Mouse (Mus musculus): ENCODE results near the gene U2af1. TPM values are rescaled to one million over a fixed set of nuclear protein-coding genes. Genes with fewer than 3 reads are reported as not detected.

The U2af1 gene
- total and polyA plus RNA-seq, 2 experiments from 2014 or later, result 55.5 to 188 TPM

- Histone ChIP-seq H3K9me3 (ENCODE audit: low read length) (no peaks in the 10 kb centered on the region), H3K27ac (ENCODE audit: low read depth, low read length) (peak overlapping the region; percentile 49; the same call in 1 of the 2 replicates), H3K4me2 (ENCODE audit: low read depth, low read length, poor library complexity, severe bottlenecking) (no peak overlapping the region; the same call in 1 of the 2 replicates), H3K4me3 (ENCODE audit: low read depth, low read length) (no peak overlapping the region), H3K27me3 (ENCODE audit: insufficient read depth, low read length) (no peaks in the 10 kb centered on the region), H3K4me1 (ENCODE audit: insufficient read depth, low read length) (no peaks in the 10 kb centered on the region), H3K9ac (replicated peaks; ENCODE audit: low read length, poor library complexity, severe bottlenecking) (no peak overlapping the region), H3K36me3 (ENCODE audit: insufficient read depth, low read length) (no peaks in the 10 kb centered on the region)
- ATAC-seq (ENCODE audit: low FRiP score) (peak; percentile 36; the same call in 1 of the 2 replicates), DNase-seq (ENCODE audit: low spot score) (peak; percentile 39)
- WGBS, result 34% methylated on average over 3 of the region's 3 CpGs
- TF ChIP-seq CTCF (IDR thresholded peaks at IDR 0.05), result no peak
These were observed 27.5 kb upstream of the U2af1 start for GRCm38 (mm10) chr17:31686225-31686564.

DNA sequence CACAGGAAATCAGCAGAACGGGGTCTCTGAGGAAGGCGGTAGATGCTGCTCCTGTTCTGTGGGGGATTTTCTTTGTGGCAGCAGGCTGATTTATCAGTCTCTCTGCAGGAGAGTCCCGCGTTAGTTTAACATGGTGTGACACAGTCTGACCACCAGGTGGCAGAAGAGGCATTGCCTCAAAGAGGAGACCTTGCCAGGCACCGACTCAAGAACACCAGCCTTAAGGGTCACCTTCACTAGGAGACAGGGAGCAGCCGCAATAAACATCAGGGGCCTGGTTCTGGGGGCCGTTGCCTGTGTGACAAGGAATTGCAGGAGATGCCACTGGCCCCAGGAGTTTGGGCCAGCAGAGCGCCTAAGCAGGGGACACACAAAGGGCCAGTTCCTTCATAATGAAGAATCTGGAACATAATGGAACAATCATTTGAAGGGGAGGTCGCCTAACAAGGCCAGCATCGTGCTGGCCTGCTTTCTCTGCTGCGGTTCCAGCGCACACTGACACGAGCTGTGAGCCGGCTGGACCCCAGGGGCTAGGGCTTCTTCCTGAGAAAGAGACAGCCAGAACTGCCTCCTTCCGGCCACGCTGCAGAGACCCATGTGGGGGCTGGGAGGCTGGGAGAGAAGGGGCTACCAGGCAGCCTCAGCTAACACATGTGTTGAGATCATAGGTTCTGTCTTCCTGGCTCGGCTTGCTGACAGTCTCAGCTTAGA, 27.0 kb upstream of the U2af1 start:
- no peak overlapping the region for H3K4me3 ChIP-seq (ENCODE audit: low read depth, low read length)
- no peaks in the 10 kb centered on the region for H3K4me1 ChIP-seq (ENCODE audit: insufficient read depth, low read length)
- H3K4me2 ChIP-seq (ENCODE audit: low read depth, low read length, poor library complexity, severe bottlenecking), result peak overlapping the region; percentile 2; the same call in 1 of the 2 replicates
- H3K27me3 ChIP-seq (ENCODE audit: insufficient read depth, low read length), result no peaks in the 10 kb centered on the region
- peak; percentile 82 for ATAC-seq (ENCODE audit: low FRiP score)
- DNase-seq (ENCODE audit: low spot score), result peak; percentile 95
- H3K9ac ChIP-seq (replicated peaks; ENCODE audit: low read length, poor library complexity, severe bottlenecking), result no peak overlapping the region
- H3K9me3 ChIP-seq (ENCODE audit: low read length), result no peaks in the 10 kb centered on the region
- peak overlapping the region; percentile 49 for H3K27ac ChIP-seq (ENCODE audit: low read depth, low read length)
- WGBS, result 12% methylated on average over 17 of the region's 17 CpGs
- H3K36me3 ChIP-seq (ENCODE audit: insufficient read depth, low read length), result no peaks in the 10 kb centered on the region
- TF ChIP-seq CTCF (IDR thresholded peaks at IDR 0.05), result peak; percentile 98

DNA sequence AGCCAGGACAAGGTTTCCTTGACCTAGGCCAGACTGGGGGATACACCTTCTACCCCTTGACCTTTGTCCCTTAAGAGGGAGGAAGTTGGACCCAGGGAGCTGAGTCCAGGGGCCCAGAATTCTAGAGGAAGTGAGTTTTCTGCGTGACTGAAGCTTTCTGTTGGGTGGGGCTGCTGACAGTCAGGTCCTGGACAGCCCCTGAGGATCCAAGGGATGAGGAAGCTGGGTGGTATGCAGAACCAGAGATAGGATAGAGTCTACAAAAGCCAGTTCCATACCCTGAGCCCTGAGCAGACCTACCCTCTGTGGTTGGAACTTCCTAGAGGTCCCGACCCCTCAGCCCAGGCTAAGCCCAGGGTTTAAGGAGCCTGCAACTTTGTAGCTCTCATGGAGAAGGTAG, 21.8 kb upstream of the U2af1 start:
- no peak overlapping the region for H3K4me3 ChIP-seq (ENCODE audit: low read depth, low read length)
- no peak overlapping the region for H3K4me2 ChIP-seq (ENCODE audit: low read depth, low read length, poor library complexity, severe bottlenecking)
- H3K36me3 ChIP-seq (ENCODE audit: insufficient read depth, low read length), result no peaks in the 10 kb centered on the region
- WGBS, result 62% methylated on average over 2 of the region's 2 CpGs
- H3K4me1 ChIP-seq (ENCODE audit: insufficient read depth, low read length), result no peaks in the 10 kb centered on the region
- no peak overlapping the region for H3K27ac ChIP-seq (ENCODE audit: low read depth, low read length)
- H3K27me3 ChIP-seq (ENCODE audit: insufficient read depth, low read length), result 0 out of 2 replicates have a peak, but pooled peaks cover 2% of the 10 kb centered on the region
- ATAC-seq (ENCODE audit: low FRiP score) (no peak), DNase-seq (ENCODE audit: low spot score) (no peak)
- H3K9ac ChIP-seq (replicated peaks; ENCODE audit: low read length, poor library complexity, severe bottlenecking), result no peak overlapping the region
- TF ChIP-seq CTCF (IDR thresholded peaks at IDR 0.05), result no peak
- H3K9me3 ChIP-seq (ENCODE audit: low read length), result no peaks in the 10 kb centered on the region

GRCm38 (mm10) chr17:31677507-31677906, 18.8 kb upstream of the U2af1 start, which contains the start of gene Cryaa:
TSS of gene Cryaa (plus strand) at chr17:31677807.
- H3K4me2 ChIP-seq (ENCODE audit: low read depth, low read length, poor library complexity, severe bottlenecking), result no peak within 1 kb of the TSS
- no peak for TF ChIP-seq CTCF (IDR thresholded peaks at IDR 0.05)
- ATAC-seq (ENCODE audit: low FRiP score) (no peak), DNase-seq (ENCODE audit: low spot score) (no peak)
- no peaks in the 10 kb centered on the region for H3K36me3 ChIP-seq (ENCODE audit: insufficient read depth, low read length)
- WGBS, result 73% methylated on average over 8 of the region's 8 CpGs
- H3K9me3 ChIP-seq (ENCODE audit: low read length), result no peaks in the 10 kb centered on the region
- H3K27me3 ChIP-seq (ENCODE audit: insufficient read depth, low read length), result 0 out of 2 replicates have a peak, but pooled peaks cover 2% of the 10 kb centered on the region
- H3K4me1 ChIP-seq (ENCODE audit: insufficient read depth, low read length), result no peaks in the 10 kb centered on the region
- no peak within 1 kb of the TSS for H3K4me3 ChIP-seq (ENCODE audit: low read depth, low read length)
- H3K27ac ChIP-seq (ENCODE audit: low read depth, low read length), result no peak within 1 kb of the TSS
- no peak within 1 kb of the TSS for H3K9ac ChIP-seq (replicated peaks; ENCODE audit: low read length, poor library complexity, severe bottlenecking)

GRCm38 (mm10) chr17:31674426-31674825, 15.7 kb upstream of the U2af1 start:
- ATAC-seq (ENCODE audit: low FRiP score), result no peak
- no peak for DNase-seq (ENCODE audit: low spot score)
- H3K27me3 ChIP-seq (ENCODE audit: insufficient read depth, low read length), result 0 out of 2 replicates have a peak, but pooled peaks cover 2% of the 10 kb centered on the region
- WGBS, result 81% methylated on average over 1 of the region's 1 CpGs
- no peaks in the 10 kb centered on the region for H3K9me3 ChIP-seq (ENCODE audit: low read length)
- no peak overlapping the region for H3K9ac ChIP-seq (replicated peaks; ENCODE audit: low read length, poor library complexity, severe bottlenecking)
- TF ChIP-seq CTCF (IDR thresholded peaks at IDR 0.05), result no peak
- no peaks in the 10 kb centered on the region for H3K36me3 ChIP-seq (ENCODE audit: insufficient read depth, low read length)
- no peaks in the 10 kb centered on the region for H3K4me1 ChIP-seq (ENCODE audit: insufficient read depth, low read length)
- H3K4me3 ChIP-seq (ENCODE audit: low read depth, low read length), result no peak overlapping the region
- no peak overlapping the region for H3K27ac ChIP-seq (ENCODE audit: low read depth, low read length)
- no peak overlapping the region for H3K4me2 ChIP-seq (ENCODE audit: low read depth, low read length, poor library complexity, severe bottlenecking)

DNA sequence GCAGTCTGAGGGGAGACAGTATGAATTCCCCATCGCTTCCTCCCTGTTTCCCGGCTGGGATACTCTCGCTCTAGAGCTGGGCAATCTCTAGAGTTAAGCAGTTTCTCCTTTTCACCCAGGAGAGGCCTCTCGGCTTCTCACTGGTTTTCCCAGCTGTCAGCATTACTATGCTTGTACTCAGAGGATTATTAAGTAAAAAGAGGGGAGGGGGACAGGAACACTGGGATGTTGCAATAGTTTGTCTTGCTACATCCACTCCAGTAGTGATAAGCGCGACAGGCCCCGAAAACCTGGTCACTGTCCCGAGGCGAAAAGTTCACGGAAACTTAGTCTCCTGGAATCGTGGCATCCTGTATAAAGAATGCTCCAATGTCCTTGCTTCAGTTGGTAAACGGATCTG, 13.6 kb upstream of the U2af1 start:
- H3K4me3 ChIP-seq (ENCODE audit: low read depth, low read length), result no peak overlapping the region
- WGBS, result 89% methylated on average over 12 of the region's 12 CpGs
- no peaks in the 10 kb centered on the region for H3K9me3 ChIP-seq (ENCODE audit: low read length)
- H3K4me1 ChIP-seq (ENCODE audit: insufficient read depth, low read length), result no peaks in the 10 kb centered on the region
- 0 out of 2 replicates have a peak, but pooled peaks cover 2% of the 10 kb centered on the region for H3K27me3 ChIP-seq (ENCODE audit: insufficient read depth, low read length)
- H3K36me3 ChIP-seq (ENCODE audit: insufficient read depth, low read length), result no peaks in the 10 kb centered on the region
- no peak overlapping the region for H3K27ac ChIP-seq (ENCODE audit: low read depth, low read length)
- no peak for TF ChIP-seq CTCF (IDR thresholded peaks at IDR 0.05)
- no peak overlapping the region for H3K4me2 ChIP-seq (ENCODE audit: low read depth, low read length, poor library complexity, severe bottlenecking)
- no peak for ATAC-seq (ENCODE audit: low FRiP score)
- no peak for DNase-seq (ENCODE audit: low spot score)
- H3K9ac ChIP-seq (replicated peaks; ENCODE audit: low read length, poor library complexity, severe bottlenecking), result no peak overlapping the region
